Mouse (Mus musculus): ENCODE measurements around the gene Pgap1.
A peak's percentile ranks its signal among the peaks of the same experiment; 100 is the strongest.

The Pgap1 gene

GRCm38 (mm10) chr1:54557301-54558229 lies at the start of gene Pgap1:
TSS of gene Pgap1 (minus strand) at chr1:54557684.
- peak; percentile 89 to 91 for DNase-seq (ENCODE audit: low spot score in 2 of 2)

GRCm38 (mm10) chr1:54606936-54607335 lies 49.5 kb upstream of the Pgap1 start:
- no peak for DNase-seq (ENCODE audit: low spot score in 2 of 2)

GRCm38 (mm10) chr1:54601692-54602091 lies 44.2 kb upstream of the Pgap1 start:
- no peak for DNase-seq (ENCODE audit: low spot score in 2 of 2)

- DNase-seq (ENCODE audit: low spot score in 2 of 2), result peak in 1 of 2 experiments; percentile 6
Observed at GRCm38 (mm10) chr1:54600275-54600674, 42.8 kb upstream of the Pgap1 start.

- DNase-seq (ENCODE audit: low spot score in 2 of 2), result no peak
Observed at GRCm38 (mm10) chr1:54597594-54598217, 40.2 kb upstream of the Pgap1 start.

- DNase-seq (ENCODE audit: low spot score in 2 of 2), result no peak
Observed at GRCm38 (mm10) chr1:54596151-54596550, 38.7 kb upstream of the Pgap1 start.

- no peak for DNase-seq (ENCODE audit: low spot score in 2 of 2)
Observed at GRCm38 (mm10) chr1:54587076-54587475, 29.6 kb upstream of the Pgap1 start.

- no peak for DNase-seq (ENCODE audit: low spot score in 2 of 2)
Observed at GRCm38 (mm10) chr1:54585971-54586555, 28.6 kb upstream of the Pgap1 start.

- DNase-seq (ENCODE audit: low spot score in 2 of 2), result no peak
Observed at GRCm38 (mm10) chr1:54585278-54585846, 27.9 kb upstream of the Pgap1 start.

GRCm38 (mm10) chr1:54584588-54585277 lies 27.2 kb upstream of the Pgap1 start:
- DNase-seq (ENCODE audit: low spot score in 2 of 2), result peak; percentile 24 to 25

GRCm38 (mm10) chr1:54578358-54579184 lies 21.1 kb upstream of the Pgap1 start:
- peak; percentile 34 to 39 for DNase-seq (ENCODE audit: low spot score in 2 of 2)

GRCm38 (mm10) chr1:54569102-54569501 lies 11.6 kb upstream of the Pgap1 start:
- no peak for DNase-seq (ENCODE audit: low spot score in 2 of 2)

- no peak for DNase-seq (ENCODE audit: low spot score in 2 of 2)
Observed at GRCm38 (mm10) chr1:54563923-54564322, 6.4 kb upstream of the Pgap1 start.

GRCm38 (mm10) chr1:54556586-54557221 lies 780 bp downstream of the Pgap1 start:
- DNase-seq (ENCODE audit: low spot score in 2 of 2), result peak in 1 of 2 experiments; percentile 28

GRCm38 (mm10) chr1:54555364-54556140 lies 1.9 kb downstream of the Pgap1 start:
- no peak for DNase-seq (ENCODE audit: low spot score in 2 of 2)

GRCm38 (mm10) chr1:54552621-54553020 lies 4.9 kb downstream of the Pgap1 start:
- no peak for DNase-seq (ENCODE audit: low spot score in 2 of 2)

GRCm38 (mm10) chr1:54545200-54545599 lies 12.3 kb downstream of the Pgap1 start:
- DNase-seq (ENCODE audit: low spot score in 2 of 2), result no peak

GRCm38 (mm10) chr1:54542920-54543319 lies 14.6 kb downstream of the Pgap1 start:
- DNase-seq (ENCODE audit: low spot score in 2 of 2), result no peak

- no peak for DNase-seq (ENCODE audit: low spot score in 2 of 2)
Observed at GRCm38 (mm10) chr1:54531170-54531569, 26.3 kb downstream of the Pgap1 start.
